Mouse (Mus musculus) limb, embryonic 12.5 days (tissue): ENCODE measurements around the gene Ppbp. TPM values are rescaled to one million over a fixed set of nuclear protein-coding genes. Genes with fewer than 3 reads are reported as not detected.

Source experiments
- ATAC-seq: fragments of 200-750 bp; cut with Nextera tagmentation; 2 replicates; pipeline ENCODE4 v1.8.0; 2017; ENCODE audit warnings: low read depth, moderate TSS enrichment; ENCODE audit not compliant: insufficient number of reproducible peaks, insufficient read depth, low FRiP score, low TSS enrichment
- H3K27ac ChIP-seq: fragments of 300-500 bp; sonication (generic); 2 replicates; pipeline ENCODE4 v1.5.1; 2016; ENCODE audit warnings: mild to moderate bottlenecking, moderate library complexity
- H3K27me3 ChIP-seq: fragments of 300-500 bp; sonication (generic); 2 replicates; pipeline ENCODE4 v1.6.1; 2016; ENCODE audit warnings: mild to moderate bottlenecking, moderate library complexity
- H3K36me3 ChIP-seq: fragments of 300-500 bp; sonication (generic); 2 replicates; pipeline ENCODE4 v1.6.1; 2016; ENCODE audit warnings: mild to moderate bottlenecking, moderate library complexity
- H3K4me1 ChIP-seq: fragments of 300-500 bp; sonication (generic); replicated peaks from 2 replicates; pipeline ENCODE4 v1.6.1; 2016
- H3K4me2 ChIP-seq: fragments of 300-500 bp; sonication (generic); 2 replicates; pipeline ENCODE4 v1.6.1; 2016; ENCODE audit warnings: mild to moderate bottlenecking, moderate library complexity
- H3K4me3 ChIP-seq: fragments of 300-500 bp; sonication (generic); replicated peaks from 2 replicates; pipeline ENCODE4 v1.5.1; 2016; ENCODE audit warnings: mild to moderate bottlenecking
- H3K9ac ChIP-seq: fragments of 300-500 bp; sonication (generic); replicated peaks from 2 replicates; pipeline ENCODE4 v1.6.1; 2016; ENCODE audit warnings: mild to moderate bottlenecking, moderate library complexity
- H3K9me3 ChIP-seq: fragments of 300-500 bp; sonication (generic); 2 replicates; pipeline ENCODE4 v1.6.1; 2016; ENCODE audit warnings: mild to moderate bottlenecking, moderate library complexity
- WGBS: fragments of 180-500 bp; shearing (Covaris S2); methylation state at CpG from one replicate; pipeline ENCODE4 v1.1.7; 2016; 5-methylcytosine and 5-hydroxymethylcytosine counted together
- polyA plus RNA-seq: library from polyadenylated mRNA; unstranded; fragments of >200 nt; fragmentation: Nextera tagmentation; extraction: Ambion mirVana; gene quantifications from 2 replicates; pipeline ENCODE4 v1.2.1, GENCODE M21; 2016

The Ppbp gene
- polyA plus RNA-seq, result 12.1 and 12.8 TPM in 2 replicates

GRCm38 (mm10) chr5:90768218-90768617 lies at the start of gene Ppbp:
Gene Ppbp, plus strand, starts transcription at chr5:90768518.
- no peak for ATAC-seq
- H3K4me3 ChIP-seq, result no peak within 1 kb of the TSS
- H3K27ac ChIP-seq, result no peak within 1 kb of the TSS
- H3K27me3 ChIP-seq, result peaks cover 5% of the 10 kb centered on the region
- no peaks in the 10 kb centered on the region for H3K4me1 ChIP-seq
- H3K9me3 ChIP-seq, result no peaks in the 10 kb centered on the region
- no peak within 1 kb of the TSS for H3K9ac ChIP-seq
- 44% methylated on average over 3 of the region's 3 CpGs for WGBS
- H3K36me3 ChIP-seq, result no peaks in the 10 kb centered on the region
- H3K4me2 ChIP-seq, result no peak within 1 kb of the TSS

DNA sequence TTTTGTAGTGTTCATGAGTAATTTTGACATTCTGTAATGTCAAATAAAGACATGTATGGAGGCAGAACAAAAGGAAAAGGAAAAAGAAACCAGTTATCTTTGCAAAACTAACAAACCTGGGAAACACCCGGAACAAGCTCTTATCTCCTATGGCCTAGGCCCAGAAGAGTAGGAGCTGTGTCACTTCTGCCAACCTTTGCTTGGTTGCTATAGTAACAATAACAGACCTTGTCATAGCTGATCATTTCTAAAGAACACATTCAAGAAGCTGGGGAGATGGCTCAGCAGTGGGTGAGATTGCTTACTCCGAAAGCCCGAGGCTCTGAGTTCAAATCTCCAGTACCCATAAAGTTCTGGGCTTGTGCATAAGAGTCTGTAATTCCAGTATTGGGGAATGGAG lies 45.7 kb upstream of the Ppbp start:
- Histone ChIP-seq H3K4me2 (no peak overlapping the region), H3K9ac (no peak overlapping the region), H3K4me1 (no peaks in the 10 kb centered on the region), H3K36me3 (no peaks in the 10 kb centered on the region), H3K9me3 (no peaks in the 10 kb centered on the region), H3K27me3 (no peaks in the 10 kb centered on the region), H3K4me3 (no peak overlapping the region), H3K27ac (no peak overlapping the region)
- no peak for ATAC-seq
- WGBS, result 93% methylated on average over 3 of the region's 3 CpGs

GRCm38 (mm10) chr5:90728254-90728653 lies 40.1 kb upstream of the Ppbp start:
- Histone ChIP-seq H3K4me1 (0 out of 2 replicates have a peak, but pooled peaks cover 7% of the 10 kb centered on the region), H3K36me3 (no peaks in the 10 kb centered on the region), H3K27me3 (no peaks in the 10 kb centered on the region), H3K4me2 (no peak overlapping the region), H3K9ac (no peak overlapping the region), H3K27ac (no peak overlapping the region), H3K9me3 (no peaks in the 10 kb centered on the region), H3K4me3 (no peak overlapping the region)
- ATAC-seq, result no peak
- 15% methylated on average over 3 of the region's 3 CpGs for WGBS

DNA sequence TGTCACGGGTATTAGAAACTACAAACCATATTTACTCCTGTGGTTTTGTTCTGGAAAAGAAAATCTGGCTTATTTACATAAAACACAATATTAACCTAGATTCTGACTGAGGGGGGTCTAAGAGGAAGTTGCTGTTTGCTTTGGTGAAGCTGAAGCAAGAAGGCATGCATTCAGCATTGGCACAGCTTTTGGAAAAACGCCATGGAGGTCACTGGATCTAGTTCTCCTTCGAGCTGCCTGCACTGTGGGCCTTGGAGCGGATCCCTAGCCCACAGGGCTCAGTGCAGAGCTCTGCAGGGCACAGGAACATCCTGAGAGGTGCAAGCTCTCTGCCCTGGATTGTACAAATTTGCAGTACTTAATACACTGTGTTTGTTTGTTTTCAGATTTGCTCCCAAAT lies 36.8 kb upstream of the Ppbp start:
- no peak overlapping the region for H3K9ac ChIP-seq
- no peak overlapping the region for H3K4me2 ChIP-seq
- H3K27me3 ChIP-seq, result no peaks in the 10 kb centered on the region
- 0 out of 2 replicates have a peak, but pooled peaks cover 7% of the 10 kb centered on the region for H3K4me1 ChIP-seq
- no peak overlapping the region for H3K4me3 ChIP-seq
- no peaks in the 10 kb centered on the region for H3K9me3 ChIP-seq
- no peak overlapping the region for H3K27ac ChIP-seq
- no peak for ATAC-seq
- 74% methylated on average over 4 of the region's 4 CpGs for WGBS
- no peaks in the 10 kb centered on the region for H3K36me3 ChIP-seq

DNA sequence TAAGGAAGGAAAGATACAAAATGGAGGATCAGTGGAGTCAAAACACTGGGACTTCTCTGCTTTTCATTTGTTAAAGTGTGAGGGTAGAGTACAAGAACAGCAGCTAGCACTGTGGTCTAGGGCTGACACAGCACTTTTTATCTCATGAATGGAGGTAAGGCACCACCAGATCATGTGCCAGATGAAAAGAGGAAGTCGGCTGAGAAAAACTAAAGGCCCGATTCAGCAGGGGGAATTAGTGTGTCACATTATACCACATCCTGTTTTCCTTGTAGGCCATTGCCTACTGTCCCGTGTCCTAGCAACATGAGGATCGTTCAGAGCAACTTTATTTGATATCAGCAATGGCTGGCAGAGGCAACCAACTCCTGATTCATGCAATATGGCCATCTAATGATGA lies 26.3 kb upstream of the Ppbp start:
- no peak overlapping the region for H3K27ac ChIP-seq
- H3K4me1 ChIP-seq, result no peaks in the 10 kb centered on the region
- no peaks in the 10 kb centered on the region for H3K27me3 ChIP-seq
- 78% methylated on average over 4 of the region's 4 CpGs for WGBS
- no peak overlapping the region for H3K4me3 ChIP-seq
- ATAC-seq, result no peak
- H3K9me3 ChIP-seq, result no peaks in the 10 kb centered on the region
- no peak overlapping the region for H3K4me2 ChIP-seq
- no peak overlapping the region for H3K9ac ChIP-seq
- H3K36me3 ChIP-seq, result no peaks in the 10 kb centered on the region

DNA sequence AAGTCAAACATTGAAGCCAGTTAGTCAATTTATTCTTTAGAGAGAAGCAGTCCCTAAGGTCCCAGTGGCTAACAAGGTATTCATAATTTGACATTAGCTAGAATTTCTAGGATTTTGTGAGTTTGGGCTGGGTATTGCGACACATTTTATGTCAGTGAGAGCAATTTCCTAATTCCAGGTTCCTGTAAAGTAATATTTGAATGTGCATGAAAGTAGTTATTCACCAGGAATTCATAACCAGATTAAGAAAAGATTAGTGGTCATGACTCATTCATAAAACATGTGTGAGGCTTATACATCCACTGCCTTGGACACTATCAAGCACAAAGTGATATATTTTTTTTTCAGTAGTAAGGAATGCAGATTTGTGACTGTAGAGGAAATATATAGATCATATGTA lies 14.4 kb upstream of the Ppbp start:
- ATAC-seq, result no peak
- 88% methylated on average over 1 of the region's 1 CpGs for WGBS
- H3K27ac ChIP-seq, result no peak overlapping the region
- no peak overlapping the region for H3K9ac ChIP-seq
- no peaks in the 10 kb centered on the region for H3K36me3 ChIP-seq
- H3K27me3 ChIP-seq, result peaks cover 8% of the 10 kb centered on the region
- H3K9me3 ChIP-seq, result no peaks in the 10 kb centered on the region
- no peak overlapping the region for H3K4me3 ChIP-seq
- no peak overlapping the region for H3K4me2 ChIP-seq
- peaks cover 23% of the 10 kb centered on the region for H3K4me1 ChIP-seq

GRCm38 (mm10) chr5:90758020-90758605 lies 10.2 kb upstream of the Ppbp start:
- 38% methylated on average over 5 of the region's 5 CpGs for WGBS
- no peak for ATAC-seq
- no peak overlapping the region for H3K9ac ChIP-seq
- H3K27me3 ChIP-seq, result peaks cover 19% of the 10 kb centered on the region
- H3K4me1 ChIP-seq, result peaks cover 30% of the 10 kb centered on the region
- H3K27ac ChIP-seq, result no peak overlapping the region
- no peaks in the 10 kb centered on the region for H3K9me3 ChIP-seq
- no peak overlapping the region for H3K4me3 ChIP-seq
- H3K36me3 ChIP-seq, result no peaks in the 10 kb centered on the region
- no peak overlapping the region for H3K4me2 ChIP-seq

DNA sequence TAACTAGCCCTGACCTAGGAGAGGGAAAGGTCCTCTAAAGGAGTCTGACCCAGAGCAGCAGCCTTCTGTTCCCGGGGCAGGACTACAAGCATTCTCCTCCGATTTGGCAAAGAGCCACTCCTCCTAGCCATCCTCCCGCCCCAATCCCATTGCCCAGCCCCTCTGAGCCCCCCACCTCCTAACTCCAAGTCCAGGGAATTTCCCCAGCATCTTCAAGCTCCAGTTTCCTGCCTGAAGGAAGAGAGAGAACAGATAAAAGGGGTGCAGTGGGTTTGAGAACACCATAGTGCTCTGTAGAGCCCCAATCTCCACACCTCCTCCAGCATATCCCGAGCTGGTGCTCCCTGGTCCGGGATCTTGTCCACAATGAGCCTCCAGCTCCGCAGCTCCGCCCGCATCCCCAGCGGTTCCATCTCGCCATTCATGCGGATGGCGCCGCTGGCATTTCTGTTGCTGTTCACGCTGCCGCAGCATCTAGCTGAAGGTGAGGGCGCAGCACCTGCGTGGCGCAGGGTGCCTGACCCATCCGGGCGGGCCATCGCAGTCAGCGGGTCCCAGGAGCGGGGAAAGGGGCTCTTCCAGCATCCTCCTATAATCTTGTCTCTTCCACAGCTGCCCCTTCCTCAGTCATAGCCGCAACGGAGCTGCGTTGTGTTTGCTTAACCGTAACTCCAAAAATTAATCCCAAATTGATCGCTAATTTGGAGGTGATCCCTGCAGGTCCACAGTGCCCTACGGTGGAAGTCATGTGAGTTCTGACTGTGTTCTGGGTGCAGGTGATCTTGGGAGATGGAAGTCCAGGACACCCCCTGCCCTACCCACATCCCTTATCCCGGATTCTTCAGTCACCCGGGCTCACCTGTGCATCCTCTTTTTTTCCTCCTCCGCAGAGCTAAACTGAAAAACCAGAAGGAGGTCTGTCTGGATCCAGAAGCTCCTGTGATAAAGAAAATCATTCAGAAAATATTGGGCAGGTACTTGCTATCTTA lies 8.9 kb upstream of the Ppbp start, which contains the start of gene Cxcl5:
Cxcl5 (plus strand) TSS at position 284 of the 989 bp plus-strand sequence.
- ATAC-seq, result peak; percentile 57
- Histone ChIP-seq H3K9ac (0 out of 2 replicates have a peak within 1 kb of the TSS, but pooled peaks have one; percentile 42), H3K27ac (no peak within 1 kb of the TSS), H3K4me1 (peaks cover 30% of the 10 kb centered on the region), H3K36me3 (no peaks in the 10 kb centered on the region), H3K9me3 (no peaks in the 10 kb centered on the region), H3K4me3 (peak within 1 kb of the TSS; percentile 32), H3K4me2 (peak within 1 kb of the TSS; percentile 68), H3K27me3 (peaks cover 19% of the 10 kb centered on the region)
- WGBS, result 6% methylated on average over 32 of the region's 32 CpGs

DNA sequence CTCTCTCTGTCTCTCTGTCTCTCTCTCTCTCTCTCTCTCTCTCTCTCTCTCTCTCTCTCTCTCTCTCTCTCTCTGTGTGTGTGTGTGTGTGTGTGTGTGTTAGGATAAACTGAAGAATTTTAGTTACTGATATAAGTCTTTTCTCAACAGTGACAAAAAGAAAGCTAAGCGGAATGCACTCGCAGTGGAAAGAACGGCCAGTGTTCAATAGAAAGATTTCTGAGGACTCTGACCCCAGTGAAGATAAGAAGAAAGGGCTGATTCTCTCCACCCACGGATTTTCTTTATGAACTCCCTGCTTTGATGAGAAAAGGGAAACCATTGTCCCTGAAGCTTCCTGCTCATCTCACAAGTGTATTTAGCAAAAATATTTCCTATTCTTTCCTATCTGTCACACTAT lies 8.0 kb upstream of the Ppbp start:
- 65% methylated on average over 4 of the region's 4 CpGs for WGBS

DNA sequence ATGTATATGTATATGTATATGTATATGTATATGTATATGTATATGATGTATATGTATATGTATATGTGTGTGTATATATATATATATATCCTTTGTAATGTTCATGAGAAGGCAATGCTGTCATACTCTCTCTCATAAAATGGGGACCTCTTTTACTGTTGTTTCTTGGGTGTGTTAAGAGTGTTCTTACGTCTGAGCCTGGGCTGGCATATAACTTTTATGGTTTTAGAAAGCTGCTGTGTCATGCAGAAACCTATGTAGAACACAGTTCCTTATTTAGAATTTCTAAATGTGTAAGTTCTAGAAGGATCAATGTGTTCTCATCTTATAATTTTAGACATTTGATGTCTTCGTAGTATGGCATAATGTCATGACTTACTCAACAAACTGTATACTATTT lies 7.5 kb upstream of the Ppbp start:
- Histone ChIP-seq H3K36me3 (no peaks in the 10 kb centered on the region), H3K9me3 (no peaks in the 10 kb centered on the region), H3K9ac (no peak overlapping the region), H3K4me3 (no peak overlapping the region), H3K4me2 (no peak overlapping the region), H3K27me3 (peaks cover 19% of the 10 kb centered on the region), H3K27ac (no peak overlapping the region), H3K4me1 (peaks cover 30% of the 10 kb centered on the region)
- WGBS, result 83% methylated on average over 2 of the region's 2 CpGs
- ATAC-seq, result no peak

More for the DNA sequence above, 8.0 kb upstream of the Ppbp start:
- H3K4me2 ChIP-seq, result no peak overlapping the region
- ATAC-seq, result no peak
- no peak overlapping the region for H3K27ac ChIP-seq
- no peaks in the 10 kb centered on the region for H3K9me3 ChIP-seq
- H3K36me3 ChIP-seq, result no peaks in the 10 kb centered on the region
- peaks cover 19% of the 10 kb centered on the region for H3K27me3 ChIP-seq
- no peak overlapping the region for H3K9ac ChIP-seq
- peaks cover 30% of the 10 kb centered on the region for H3K4me1 ChIP-seq
- no peak overlapping the region for H3K4me3 ChIP-seq

DNA sequence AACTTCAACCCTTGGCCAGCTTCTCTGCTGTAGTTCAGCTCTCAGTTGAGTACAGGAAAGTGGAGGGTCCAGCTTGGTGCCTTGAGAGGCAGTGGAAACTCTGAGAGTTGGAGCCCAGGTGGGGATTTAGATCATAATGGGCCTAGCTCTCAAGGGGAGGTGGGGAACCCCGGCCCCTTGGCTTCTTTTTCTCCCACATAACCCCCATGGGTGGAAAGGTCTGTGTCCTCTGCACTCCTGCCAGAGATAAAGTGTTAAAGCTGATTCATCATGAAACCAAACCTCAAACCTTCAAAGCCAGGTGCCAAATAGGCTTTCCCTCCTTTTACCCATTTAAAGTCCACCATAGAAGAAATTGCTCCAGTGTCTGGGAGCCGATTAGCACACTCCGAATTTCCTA lies 6.5 kb upstream of the Ppbp start:
- no peak for ATAC-seq
- WGBS, result 89% methylated on average over 3 of the region's 3 CpGs
- peaks cover 19% of the 10 kb centered on the region for H3K27me3 ChIP-seq
- no peak overlapping the region for H3K9ac ChIP-seq
- no peak overlapping the region for H3K27ac ChIP-seq
- no peaks in the 10 kb centered on the region for H3K9me3 ChIP-seq
- peaks cover 25% of the 10 kb centered on the region for H3K4me1 ChIP-seq
- no peaks in the 10 kb centered on the region for H3K36me3 ChIP-seq
- H3K4me3 ChIP-seq, result no peak overlapping the region
- no peak overlapping the region for H3K4me2 ChIP-seq
